Mouse (Mus musculus) CH12.LX (cell line): ENCODE results near the gene Sept3. TPM values are rescaled to one million over a fixed set of nuclear protein-coding genes. Genes with fewer than 3 reads are reported as not detected.

Source experiments
- DNase-seq: peaks from one replicate; pipeline ENCODE4 v3.0.0-alpha.2; 2013; ENCODE audit errors: extremely low read depth
- H3K27ac ChIP-seq: 2 replicates; pipeline ENCODE4 v1.5.1; 2012; ENCODE audit warnings: low read depth, mild to moderate bottlenecking, control low read depth, moderate library complexity; ENCODE audit not compliant: insufficient read depth
- H3K27me3 ChIP-seq: replicated peaks from 2 replicates; pipeline ENCODE3; 2012; ENCODE audit warnings: inconsistent platforms
- H3K36me3 ChIP-seq, 2 experiments: replicated peaks in 1 of 2; 2 replicates each; pipeline versions ENCODE3 to v1.6.1; 2012; ENCODE audit warnings: inconsistent platforms in 1 of 2, low read length in 1 of 2, mild to moderate bottlenecking in 1 of 2, mixed read lengths in 1 of 2, moderate library complexity in 1 of 2; ENCODE audit not compliant: control insufficient read depth in 1 of 2, insufficient read depth in 1 of 2
- H3K4me1 ChIP-seq, 2 experiments: 2 replicates each; pipeline ENCODE4 v1.6.1; 2012; ENCODE audit warnings: inconsistent platforms in 1 of 2, moderate library complexity in 1 of 2; ENCODE audit not compliant: insufficient read depth in 2 of 2, control insufficient read depth in 1 of 2
- H3K4me2 ChIP-seq: 2 replicates; pipeline ENCODE4 v1.6.1; 2012; ENCODE audit warnings: low read depth, mild to moderate bottlenecking, control low read depth; ENCODE audit not compliant: poor library complexity, insufficient read depth, severe bottlenecking
- H3K4me3 ChIP-seq, 3 experiments: fragments of 150-350 bp in 1 of 3; sonication (generic) in 1 of 3; replicated peaks in 1 of 3; 2 replicates each; pipeline versions ENCODE3 to v1.5.1; 2011 to 2012; ENCODE audit warnings: low read depth in 2 of 3, low read length in 2 of 3, mild to moderate bottlenecking in 2 of 3, moderate library complexity in 2 of 3, control low read depth in 1 of 3, improper control_type of control experiment in 1 of 3, inconsistent platforms in 1 of 3, mixed read lengths in 1 of 3; ENCODE audit not compliant: poor library complexity in 1 of 3
- H3K79me2 ChIP-seq: replicated peaks from 2 replicates; pipeline ENCODE4 v1.6.1; 2012; ENCODE audit warnings: mild to moderate bottlenecking, moderate library complexity; ENCODE audit not compliant: control insufficient read depth, poor library complexity, insufficient read depth, severe bottlenecking; ENCODE audit errors: extremely low read depth
- H3K9ac ChIP-seq: 2 replicates; pipeline ENCODE4 v1.6.1; 2012; ENCODE audit warnings: low read depth, mild to moderate bottlenecking, control low read depth, moderate library complexity; ENCODE audit not compliant: insufficient read depth
- H3K9me3 ChIP-seq: replicated peaks from 2 replicates; pipeline ENCODE3; 2012; ENCODE audit warnings: low read length, inconsistent platforms, mixed read lengths
- BHLHE40 ChIP-seq: IDR thresholded peaks from 2 replicates; pipeline ENCODE4 v1.6.1; 2011; ENCODE audit warnings: mild to moderate bottlenecking, low read depth, low read length, improper control_type of control experiment
- CHD1 ChIP-seq: IDR thresholded peaks from 2 replicates; pipeline ENCODE4 v1.6.1; 2012; ENCODE audit warnings: low read depth, low read length, improper control_type of control experiment, inconsistent platforms
- CHD2 ChIP-seq: IDR thresholded peaks from 2 replicates; pipeline ENCODE4 v1.6.1; 2011; ENCODE audit warnings: low read length, improper control_type of control experiment
- ELF1 ChIP-seq: IDR thresholded peaks from 2 replicates; pipeline ENCODE4 v1.6.1; 2014; ENCODE audit warnings: low read depth, mild to moderate bottlenecking, inconsistent platforms, low read length, improper control_type of control experiment
- EP300 ChIP-seq: IDR thresholded peaks from 2 replicates; pipeline ENCODE4 v1.6.1; 2011; ENCODE audit warnings: low read length, improper control_type of control experiment
- GABPA ChIP-seq: IDR thresholded peaks from 2 replicates; pipeline ENCODE4 v1.6.1; 2012; ENCODE audit warnings: low read depth, low read length, improper control_type of control experiment, inconsistent platforms; ENCODE audit not compliant: insufficient replicate concordance
- JUN ChIP-seq: IDR thresholded peaks from 2 replicates; pipeline ENCODE4 v1.6.1; 2011; ENCODE audit warnings: low read depth, mild to moderate bottlenecking, low read length, improper control_type of control experiment, moderate library complexity; ENCODE audit not compliant: insufficient read depth
- JUND ChIP-seq: conservative IDR thresholded peaks from 2 replicates; pipeline ENCODE4 v1.6.1; 2011; ENCODE audit warnings: low read depth, low read length, improper control_type of control experiment
- KAT2A ChIP-seq: IDR thresholded peaks from 2 replicates; pipeline ENCODE4 v1.6.1; 2012; ENCODE audit warnings: low read length, improper control_type of control experiment, inconsistent platforms; ENCODE audit not compliant: insufficient replicate concordance
- MEF2A ChIP-seq: IDR thresholded peaks from 2 replicates; pipeline ENCODE4 v1.6.1; 2014; ENCODE audit warnings: low read depth, mild to moderate bottlenecking, inconsistent platforms, low read length, improper control_type of control experiment, borderline replicate concordance
- MYC ChIP-seq: IDR thresholded peaks from 2 replicates; pipeline ENCODE4 v1.6.1; 2011; ENCODE audit warnings: low read depth, mild to moderate bottlenecking, improper control_type of control experiment, low read length
- NELFE ChIP-seq: IDR thresholded peaks from 2 replicates; pipeline ENCODE4 v1.6.1; 2011; ENCODE audit warnings: low read depth, low read length, improper control_type of control experiment
- NRF1 ChIP-seq: IDR thresholded peaks from 2 replicates; pipeline ENCODE4 v1.6.1; 2014; ENCODE audit warnings: low read depth, mild to moderate bottlenecking, inconsistent platforms, low read length, improper control_type of control experiment, moderate library complexity
- POLR2A ChIP-seq: IDR thresholded peaks from 2 replicates; pipeline ENCODE4 v1.6.1; 2011; ENCODE audit warnings: low read depth, mild to moderate bottlenecking, improper control_type of control experiment, low read length
- POLR2AphosphoS2 ChIP-seq: IDR thresholded peaks from 2 replicates; pipeline ENCODE4 v1.6.1; 2011; ENCODE audit warnings: low read depth, low read length, improper control_type of control experiment
- RCOR1 ChIP-seq: conservative IDR thresholded peaks from 2 replicates; pipeline ENCODE4 v1.6.1; 2012; ENCODE audit warnings: low read depth, mild to moderate bottlenecking, inconsistent platforms, low read length, improper control_type of control experiment
- SIN3A ChIP-seq: IDR thresholded peaks from 2 replicates; pipeline ENCODE4 v1.6.1; 2012; ENCODE audit warnings: low read length, improper control_type of control experiment, inconsistent platforms
- SMC3 ChIP-seq: IDR thresholded peaks from 2 replicates; pipeline ENCODE4 v1.6.1; 2011; ENCODE audit warnings: low read depth, low read length, improper control_type of control experiment
- TBP ChIP-seq: conservative IDR thresholded peaks from 2 replicates; pipeline ENCODE4 v1.6.1; 2011; ENCODE audit warnings: low read depth, low read length, improper control_type of control experiment
- TCF12 ChIP-seq: IDR thresholded peaks from 2 replicates; pipeline ENCODE4 v1.6.1; 2014; ENCODE audit warnings: low read depth, mild to moderate bottlenecking, inconsistent platforms, low read length, improper control_type of control experiment
- UBTF ChIP-seq: IDR thresholded peaks from 2 replicates; pipeline ENCODE4 v1.6.1; 2012; ENCODE audit warnings: low read depth, mild to moderate bottlenecking, inconsistent platforms, low read length, improper control_type of control experiment, moderate library complexity
- USF1 ChIP-seq: IDR thresholded peaks from 2 replicates; pipeline ENCODE4 v1.6.1; 2014; ENCODE audit warnings: low read depth, mild to moderate bottlenecking, inconsistent platforms, low read length, improper control_type of control experiment
- USF2 ChIP-seq: conservative IDR thresholded peaks from 2 replicates; pipeline ENCODE4 v1.6.1; 2011; ENCODE audit warnings: low read depth, low read length, improper control_type of control experiment
- ZKSCAN1 ChIP-seq: IDR thresholded peaks from 2 replicates; pipeline ENCODE4 v1.6.1; 2012; ENCODE audit warnings: low read depth, inconsistent platforms, low read length, improper control_type of control experiment, borderline replicate concordance
- ZMIZ1 ChIP-seq: IDR thresholded peaks from 2 replicates; pipeline ENCODE4 v1.6.1; 2012; ENCODE audit warnings: low read depth, mild to moderate bottlenecking, inconsistent platforms, low read length, improper control_type of control experiment
- dilution Hi-C: fragments of 300-500 bp; cut with MboI; formaldehyde crosslinking; loops from 2 replicates; pipeline ENCODE4 v1.14.3; 2020; ENCODE audit warnings: low sequenced_read_pairs; ENCODE audit not compliant: extremely low pct_unique_long_range_greater_than_20kb, extremely low pct_ligation_motif_present
- in situ Hi-C: fragments of 300-500 bp; cut with MboI; formaldehyde crosslinking; loops from 3 replicates; pipeline ENCODE4 v1.14.3; 2019; ENCODE audit warnings: low sequenced_read_pairs, low pct_ligation_motif_present, low pct_unique_long_range_greater_than_20kb, mixed read lengths
- polyA plus RNA-seq: library from polyadenylated mRNA; unstranded; fragments of >175 nt; gene quantifications from 2 replicates; pipeline ENCODE4 v1.2.1, GENCODE M21; 2012; ENCODE audit warnings: low read depth; ENCODE audit not compliant: insufficient read length
- total RNA-seq, 2 experiments: library from RNA; depleted of rRNA; stranded (reverse); fragments of 300-350 nt in 1 of 2; fragments of >200 nt in 1 of 2; gene quantifications; 2 replicates each; pipeline ENCODE4 v1.2.3; 2012 to 2014

The Sept3 gene
- total and polyA plus RNA-seq, 3 experiments = 0.04 to 0.07 TPM; not detected in 1

DNA sequence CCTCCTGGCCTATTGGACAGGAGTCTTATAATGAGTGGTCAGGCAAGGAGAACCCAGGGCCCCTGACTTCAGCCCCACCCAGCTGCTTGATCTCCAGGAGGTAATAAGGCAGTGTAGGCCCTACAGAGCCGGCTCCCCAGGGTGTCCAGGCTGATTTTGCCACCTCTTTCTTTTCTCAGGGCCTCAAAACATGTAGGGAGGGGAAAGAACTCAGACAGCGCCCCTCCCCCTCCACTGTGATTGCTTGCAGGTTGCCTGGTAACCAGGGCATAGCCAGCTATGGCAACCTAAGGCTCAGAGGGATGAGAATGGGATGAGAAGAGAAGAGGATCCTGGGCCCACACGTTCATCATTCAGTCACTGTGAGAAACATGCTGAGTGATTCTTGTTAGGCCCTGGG, 6.5 kb upstream of the Sept3 start:
- H3K4me2 ChIP-seq = no peak overlapping the region
- no peak for DNase-seq
- in situ Hi-C loops = loop anchor here (25.0 kb wide), 1 partner anchor 819 kb away; the partner anchor contains the start of gene Serhl
- dilution Hi-C loops = no loop called here
- H3K4me3 ChIP-seq = no peak overlapping the region
- TF ChIP-seq ZKSCAN1 (no peak), SMC3 (no peak), MEF2A (no peak), NRF1 (no peak), USF1 (no peak), POLR2AphosphoS2 (no peak), NELFE (no peak), UBTF (no peak), SIN3A (no peak), CHD2 (no peak), BHLHE40 (no peak), MYC (no peak), TCF12 (no peak), TBP (no peak), EP300 (no peak)
- H3K79me2 ChIP-seq = no peaks in the 10 kb centered on the region
- H3K27ac ChIP-seq = no peak overlapping the region
- peaks cover 85% of the 10 kb centered on the region for H3K27me3 ChIP-seq
- H3K4me1 ChIP-seq = no peaks in the 10 kb centered on the region
- H3K36me3 ChIP-seq = no peaks in the 10 kb centered on the region
- no peak overlapping the region for H3K9ac ChIP-seq
- H3K9me3 ChIP-seq = no peaks in the 10 kb centered on the region

DNA sequence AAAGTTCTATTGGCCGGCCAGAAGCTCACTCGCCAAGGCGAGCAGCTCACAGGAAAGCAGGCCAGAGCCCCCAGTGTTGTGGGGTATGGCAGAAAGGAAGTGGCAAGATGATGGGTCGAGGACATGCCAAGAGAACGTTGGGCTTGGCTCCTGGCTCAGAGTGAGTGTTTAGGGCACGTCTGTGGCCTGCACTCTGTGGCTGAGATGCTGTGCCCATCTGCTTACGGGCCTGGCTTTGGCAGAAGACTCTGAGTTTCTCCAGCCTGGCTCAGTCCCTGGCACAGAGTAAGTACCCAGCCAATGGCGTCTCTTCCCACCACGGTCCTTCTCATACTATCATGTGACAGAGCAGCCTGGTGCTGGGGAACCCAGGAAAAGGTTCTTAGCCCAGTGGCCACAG, 5.9 kb upstream of the Sept3 start:
- no peaks in the 10 kb centered on the region for H3K4me1 ChIP-seq
- TF ChIP-seq JUND = no peak
- no peak for TF ChIP-seq CHD1
- TF ChIP-seq ZMIZ1 = no peak
- TF ChIP-seq MYC = no peak
- no peak for TF ChIP-seq GABPA
- TF ChIP-seq RCOR1 = no peak
- TF ChIP-seq JUN = no peak
- TF ChIP-seq MEF2A = no peak
- no peak for TF ChIP-seq ELF1
- no peak for TF ChIP-seq USF2
- no peak for TF ChIP-seq POLR2A
- no peak for TF ChIP-seq KAT2A
- no peak for TF ChIP-seq SMC3
- dilution Hi-C loops (no loop called here), in situ Hi-C loops (loop anchor here (25.0 kb wide), 1 partner anchor 819 kb away; the partner anchor contains the start of gene Serhl)
- no peaks in the 10 kb centered on the region for H3K36me3 ChIP-seq
- H3K9ac ChIP-seq = no peak overlapping the region
- no peak for DNase-seq
- H3K4me2 ChIP-seq = no peak overlapping the region
- H3K27me3 ChIP-seq = peaks cover 87% of the 10 kb centered on the region
- H3K79me2 ChIP-seq = no peaks in the 10 kb centered on the region
- no peak overlapping the region for H3K27ac ChIP-seq
- no peak overlapping the region for H3K4me3 ChIP-seq
- H3K9me3 ChIP-seq = no peaks in the 10 kb centered on the region
